Mouse (Mus musculus): ENCODE measurements around the gene Polr2c. TPM values are rescaled to one million over a fixed set of nuclear protein-coding genes. Genes with fewer than 3 reads are reported as not detected.
"Not testable (repeated sequence)": the region's sequence is repeated elsewhere in the genome, so short reads cannot be mapped to it uniquely, and the experiment has no call there.

Gene Polr2c
- polyA plus RNA-seq, 1 experiment from 2014 or later: 111 TPM

DNA sequence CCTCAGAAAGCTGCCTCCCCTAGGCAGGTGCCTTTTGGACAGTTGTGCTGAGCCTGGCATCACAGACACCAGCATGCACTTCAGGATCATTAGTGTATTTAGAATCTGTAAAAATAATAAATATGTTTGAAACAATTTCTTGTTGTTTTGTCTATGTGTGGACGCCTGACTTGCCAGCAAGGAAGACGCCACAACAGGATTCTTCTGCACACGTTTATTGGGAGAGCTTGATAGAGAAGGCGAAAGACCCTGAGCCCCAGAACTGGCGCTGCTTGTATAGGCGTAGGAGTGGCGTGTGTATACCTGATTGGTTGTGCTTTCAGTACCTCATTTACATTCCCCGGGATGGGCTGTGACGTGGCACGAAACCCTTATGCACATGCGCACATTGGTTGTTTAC is 2.5 kb upstream of the Polr2c start:
- H3K4me2 ChIP-seq; H3K4me3 ChIP-seq; H3K27me3 ChIP-seq; H3K9me3 ChIP-seq; H3K9ac ChIP-seq; H3K27ac ChIP-seq (replicated peaks); ATAC-seq (ENCODE audit: low FRiP score, low read depth): not testable (repeated sequence)
- Histone ChIP-seq H3K4me1 (replicated peaks) (peaks cover 19% of the 10 kb centered on the region), H3K36me3 (peaks cover 43% of the 10 kb centered on the region)
- WGBS: 90% methylated on average over 11 of the region's 11 CpGs

DNA sequence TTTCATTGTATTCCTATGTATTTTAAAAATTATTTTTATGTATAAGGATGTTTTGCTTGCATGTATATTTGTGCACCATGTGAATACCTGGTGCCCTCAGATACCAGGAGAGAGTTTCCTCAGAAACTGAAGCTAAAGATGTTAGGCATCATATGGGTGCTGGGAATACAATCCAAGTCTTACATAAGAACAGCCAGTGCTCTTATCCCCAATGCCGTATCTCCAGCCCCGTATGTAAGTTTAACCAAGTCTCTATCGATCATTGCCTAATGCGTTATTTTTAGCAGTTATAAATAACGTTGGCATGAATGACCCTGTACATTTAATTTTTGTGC is 272 bp upstream of the Polr2c start:
- Histone ChIP-seq H3K9me3 (no peaks in the 10 kb centered on the region), H3K4me3 (peak overlapping the region; percentile 93; the same call in 1 of the 2 replicates), H3K36me3 (peaks cover 30% of the 10 kb centered on the region), H3K27me3 (no peaks in the 10 kb centered on the region), H3K4me2 (peak overlapping the region; percentile 33), H3K4me1 (replicated peaks) (peaks cover 19% of the 10 kb centered on the region), H3K27ac (replicated peaks) (no peak overlapping the region), H3K9ac (peak overlapping the region; percentile 97)
- ATAC-seq (ENCODE audit: low FRiP score, low read depth): peak; percentile 20; the same call in 1 of the 2 replicates
- WGBS: 27% methylated on average over 5 of the region's 5 CpGs

DNA sequence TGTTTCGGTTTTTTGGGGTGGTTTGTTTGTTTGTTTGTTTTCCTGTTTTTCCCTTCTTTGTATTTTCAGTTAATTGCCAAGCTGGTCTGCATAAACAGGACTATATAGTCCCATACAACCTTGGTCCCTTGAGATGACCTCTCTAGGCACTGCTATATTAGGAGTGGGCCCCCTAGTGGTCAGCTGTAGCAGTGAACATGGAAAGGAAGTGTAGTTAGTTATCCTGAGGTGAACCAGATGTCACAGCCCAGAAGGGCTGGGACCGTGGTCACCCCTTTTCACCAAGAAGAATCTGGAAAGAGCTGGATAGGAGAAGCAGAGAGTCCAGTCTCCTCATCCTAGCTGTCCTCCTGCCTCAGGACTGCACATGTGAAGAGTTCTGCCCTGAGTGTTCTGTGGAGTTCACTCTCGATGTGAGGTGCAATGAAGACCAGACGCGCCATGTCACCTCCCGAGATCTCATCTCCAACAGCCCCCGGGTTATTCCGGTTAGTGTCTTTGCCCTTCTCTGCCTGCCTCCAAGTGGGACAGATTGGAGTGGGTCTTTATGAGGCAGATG is 4.2 kb downstream of the Polr2c start:
- H3K27me3 ChIP-seq: no peaks in the 10 kb centered on the region
- peaks cover 48% of the 10 kb centered on the region for H3K36me3 ChIP-seq
- no peak overlapping the region for H3K9ac ChIP-seq
- no peaks in the 10 kb centered on the region for H3K9me3 ChIP-seq
- no peak overlapping the region for H3K4me2 ChIP-seq
- H3K4me1 ChIP-seq (replicated peaks): peaks cover 19% of the 10 kb centered on the region
- no peak overlapping the region for H3K4me3 ChIP-seq
- WGBS: 75% methylated on average over 8 of the region's 8 CpGs
- ATAC-seq (ENCODE audit: low FRiP score, low read depth): no peak
- no peak overlapping the region for H3K27ac ChIP-seq (replicated peaks)

DNA sequence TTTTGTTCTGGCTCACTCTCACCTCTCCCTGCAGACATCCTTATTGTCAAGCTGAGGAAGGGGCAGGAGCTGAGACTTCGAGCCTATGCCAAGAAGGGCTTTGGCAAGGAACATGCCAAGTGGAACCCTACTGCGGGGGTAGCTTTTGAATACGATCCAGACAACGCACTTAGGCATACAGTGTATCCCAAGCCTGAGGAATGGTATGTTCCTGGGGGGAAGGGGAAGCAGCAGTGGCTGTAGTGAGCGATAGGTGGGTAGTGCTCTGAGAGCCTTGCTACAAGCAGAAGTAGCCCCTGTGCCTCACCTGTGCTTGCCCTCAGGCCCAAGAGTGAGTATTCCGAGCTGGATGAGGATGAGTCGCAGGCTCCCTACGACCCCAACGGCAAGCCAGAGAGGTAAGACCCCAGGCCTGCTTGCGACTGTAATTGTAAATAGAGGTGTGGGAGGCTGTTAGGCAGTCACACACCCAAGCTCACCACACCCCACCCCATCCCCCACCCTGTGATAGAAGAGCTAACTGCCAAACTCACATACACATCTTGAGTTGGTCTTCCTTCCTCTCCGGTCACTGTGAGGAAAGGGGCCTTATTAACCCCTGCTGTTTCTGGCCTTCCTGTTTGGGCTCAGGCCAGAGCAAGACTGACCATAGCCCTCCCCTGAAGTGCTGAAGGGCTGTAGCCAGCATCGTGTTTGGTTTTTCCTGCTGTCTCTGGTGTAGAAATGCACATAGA is 5.4 kb downstream of the Polr2c start:
- H3K4me3 ChIP-seq: no peak overlapping the region
- H3K4me1 ChIP-seq (replicated peaks): peaks cover 19% of the 10 kb centered on the region
- no peak for ATAC-seq (ENCODE audit: low FRiP score, low read depth)
- H3K36me3 ChIP-seq: peaks cover 51% of the 10 kb centered on the region
- no peak overlapping the region for H3K9ac ChIP-seq
- 90% methylated on average over 12 of the region's 12 CpGs for WGBS
- H3K27ac ChIP-seq (replicated peaks): no peak overlapping the region
- no peak overlapping the region for H3K4me2 ChIP-seq
- H3K9me3 ChIP-seq: no peaks in the 10 kb centered on the region
- H3K27me3 ChIP-seq: no peaks in the 10 kb centered on the region

DNA sequence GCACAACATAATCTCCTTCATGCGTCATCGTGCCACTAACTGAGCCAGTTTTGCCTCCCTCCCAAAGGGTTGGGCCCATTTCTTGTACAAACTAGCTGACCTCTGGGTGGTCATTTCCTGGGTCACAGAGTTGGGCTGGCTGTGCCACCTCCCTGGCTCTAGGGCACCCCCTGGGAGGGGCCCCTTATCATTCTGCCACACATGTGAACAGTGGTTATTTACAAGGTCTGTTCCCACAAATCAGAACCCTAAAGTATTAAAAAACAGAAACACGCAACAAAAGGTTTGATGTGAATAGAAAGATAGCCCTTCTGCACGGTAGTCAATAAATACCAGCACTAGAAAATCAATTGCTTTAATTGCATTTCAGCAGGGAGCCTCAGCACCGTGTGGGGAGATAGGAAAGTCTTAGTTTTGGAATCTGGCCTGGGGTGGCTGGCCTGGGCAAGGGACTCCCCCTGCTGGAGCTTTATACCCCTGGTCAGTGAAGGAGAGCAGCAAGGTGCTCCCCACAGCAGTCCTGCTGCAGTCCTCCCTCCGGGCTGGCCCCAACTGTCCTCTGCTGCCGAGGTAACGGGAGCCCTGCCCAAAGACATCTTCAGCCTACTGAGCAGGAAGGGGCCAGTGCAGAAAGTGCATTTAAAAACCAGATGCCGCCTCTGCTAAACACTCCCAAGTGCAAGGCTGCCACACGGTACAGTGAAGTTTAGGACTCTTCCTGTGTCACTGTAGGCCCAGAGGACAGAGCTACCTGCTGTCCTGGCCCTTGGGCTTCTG is 6.8 kb downstream of the Polr2c start:
- H3K4me3 ChIP-seq: no peak overlapping the region
- 70% methylated on average over 10 of the region's 10 CpGs for WGBS
- H3K4me2 ChIP-seq: no peak overlapping the region
- H3K9me3 ChIP-seq: no peaks in the 10 kb centered on the region
- H3K9ac ChIP-seq: no peak overlapping the region
- peaks cover 51% of the 10 kb centered on the region for H3K36me3 ChIP-seq
- H3K4me1 ChIP-seq (replicated peaks): peaks cover 21% of the 10 kb centered on the region
- H3K27ac ChIP-seq (replicated peaks): no peak overlapping the region
- H3K27me3 ChIP-seq: no peaks in the 10 kb centered on the region
- ATAC-seq (ENCODE audit: low FRiP score, low read depth): no peak

DNA sequence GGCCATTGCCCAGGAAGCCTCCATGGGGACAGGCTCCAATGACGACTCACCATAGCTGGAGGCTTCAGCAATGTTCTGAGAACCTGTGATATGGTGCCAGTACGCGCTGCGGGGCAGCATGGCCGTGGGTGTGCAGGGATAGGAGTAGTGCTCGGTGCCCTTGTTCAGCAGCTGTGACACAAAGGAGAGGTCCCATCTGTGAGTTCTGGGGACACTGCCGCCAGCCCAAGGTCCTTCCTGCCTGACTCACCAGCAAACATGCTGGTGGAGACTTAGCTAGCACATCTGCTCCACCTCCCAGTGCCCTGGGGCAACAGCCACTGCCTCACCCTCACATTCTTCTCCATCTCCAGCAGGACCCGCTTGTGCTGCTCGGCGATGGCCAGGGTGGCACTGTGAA is 8.0 kb downstream of the Polr2c start:
- WGBS: 69% methylated on average over 10 of the region's 10 CpGs
- Histone ChIP-seq H3K4me3 (no peak overlapping the region), H3K27me3 (no peaks in the 10 kb centered on the region), H3K4me1 (replicated peaks) (peaks cover 25% of the 10 kb centered on the region), H3K9ac (no peak overlapping the region), H3K36me3 (peaks cover 47% of the 10 kb centered on the region), H3K4me2 (no peak overlapping the region), H3K27ac (replicated peaks) (no peak overlapping the region), H3K9me3 (no peaks in the 10 kb centered on the region)
- no peak for ATAC-seq (ENCODE audit: low FRiP score, low read depth)

DNA sequence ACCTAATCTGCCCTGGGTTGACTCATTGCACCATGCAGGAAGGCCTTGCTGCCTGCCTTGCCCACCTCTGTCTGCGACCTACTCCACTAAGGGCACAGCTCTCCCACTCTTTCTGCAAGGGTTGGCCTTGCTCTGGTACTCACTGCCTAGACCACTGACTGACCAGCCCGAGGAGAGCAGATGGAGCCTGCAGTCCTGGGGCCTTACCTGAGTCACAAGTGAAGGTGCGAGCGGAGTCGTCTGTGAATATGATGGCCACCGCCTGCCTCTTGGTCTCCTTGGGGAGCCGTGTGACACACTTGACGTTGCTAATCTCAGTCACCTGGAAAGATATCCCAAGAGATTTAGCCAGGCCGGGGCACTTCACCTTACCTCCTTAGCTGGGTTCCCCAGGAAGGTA is 9.7 kb downstream of the Polr2c start:
- H3K9ac ChIP-seq: no peak overlapping the region
- H3K4me3 ChIP-seq: no peak overlapping the region
- H3K9me3 ChIP-seq: no peaks in the 10 kb centered on the region
- no peak for ATAC-seq (ENCODE audit: low FRiP score, low read depth)
- peaks cover 42% of the 10 kb centered on the region for H3K36me3 ChIP-seq
- 89% methylated on average over 9 of the region's 9 CpGs for WGBS
- H3K27ac ChIP-seq (replicated peaks): no peak overlapping the region
- H3K27me3 ChIP-seq: no peaks in the 10 kb centered on the region
- peaks cover 34% of the 10 kb centered on the region for H3K4me1 ChIP-seq (replicated peaks)
- H3K4me2 ChIP-seq: no peak overlapping the region

DNA sequence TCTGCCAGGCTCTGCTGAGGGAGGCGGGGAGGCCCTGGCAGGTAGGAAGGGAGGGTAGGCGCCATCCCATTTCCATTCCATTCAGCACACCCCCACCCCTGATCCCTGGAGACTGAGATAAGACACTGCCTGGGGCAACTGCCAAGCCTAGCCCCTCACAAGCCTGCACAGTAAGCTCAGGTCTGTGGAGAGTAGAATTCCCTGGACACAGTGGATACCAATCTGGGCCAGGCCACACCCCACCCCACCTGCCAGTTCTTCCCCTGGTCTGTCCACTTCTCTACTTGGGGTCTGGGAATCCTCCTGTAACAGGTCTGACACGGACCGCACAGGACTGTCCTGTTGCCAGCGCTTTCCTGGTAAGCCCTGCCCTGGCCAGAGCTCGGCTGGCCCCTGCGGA is 11.9 kb downstream of the Polr2c start:
- Histone ChIP-seq H3K9me3 (no peaks in the 10 kb centered on the region), H3K27ac (replicated peaks) (no peak overlapping the region), H3K36me3 (peaks cover 25% of the 10 kb centered on the region), H3K4me1 (replicated peaks) (peaks cover 43% of the 10 kb centered on the region), H3K4me3 (peak overlapping the region; percentile 68), H3K9ac (peak overlapping the region; percentile 73), H3K4me2 (peak overlapping the region; percentile 73), H3K27me3 (peaks cover 3% of the 10 kb centered on the region; the same call in 1 of the 2 replicates)
- 57% methylated on average over 7 of the region's 7 CpGs for WGBS
- ATAC-seq (ENCODE audit: low FRiP score, low read depth): no peak

DNA sequence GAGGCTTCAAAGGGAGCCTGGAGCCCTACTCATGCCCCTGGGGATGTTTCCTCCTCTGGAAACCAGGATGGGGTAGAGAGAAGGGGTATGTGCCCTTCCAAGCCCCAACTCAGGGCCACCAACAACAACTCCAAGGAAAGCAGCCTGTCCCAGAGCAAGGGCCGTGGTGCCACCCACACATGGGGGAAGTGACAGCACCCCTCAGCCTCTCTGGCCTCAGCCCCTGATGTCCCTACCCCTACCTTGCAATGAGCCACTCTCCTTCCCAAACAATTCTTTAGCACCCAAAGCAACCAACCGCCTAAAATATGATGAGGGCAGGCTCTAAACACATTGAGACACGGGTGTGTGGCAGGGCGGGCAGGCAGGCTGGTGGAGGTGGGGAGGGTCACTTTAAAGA is 12.8 kb downstream of the Polr2c start:
- 12% methylated on average over 4 of the region's 4 CpGs for WGBS
- Histone ChIP-seq H3K4me1 (replicated peaks) (peaks cover 51% of the 10 kb centered on the region), H3K36me3 (peaks cover 17% of the 10 kb centered on the region), H3K27ac (replicated peaks) (peak overlapping the region; percentile 82), H3K27me3 (peaks cover 12% of the 10 kb centered on the region; the same call in 1 of the 2 replicates), H3K9me3 (no peaks in the 10 kb centered on the region), H3K4me3 (peak overlapping the region; percentile 68), H3K4me2 (peak overlapping the region; percentile 73), H3K9ac (peak overlapping the region; percentile 73)
- no peak for ATAC-seq (ENCODE audit: low FRiP score, low read depth)

DNA sequence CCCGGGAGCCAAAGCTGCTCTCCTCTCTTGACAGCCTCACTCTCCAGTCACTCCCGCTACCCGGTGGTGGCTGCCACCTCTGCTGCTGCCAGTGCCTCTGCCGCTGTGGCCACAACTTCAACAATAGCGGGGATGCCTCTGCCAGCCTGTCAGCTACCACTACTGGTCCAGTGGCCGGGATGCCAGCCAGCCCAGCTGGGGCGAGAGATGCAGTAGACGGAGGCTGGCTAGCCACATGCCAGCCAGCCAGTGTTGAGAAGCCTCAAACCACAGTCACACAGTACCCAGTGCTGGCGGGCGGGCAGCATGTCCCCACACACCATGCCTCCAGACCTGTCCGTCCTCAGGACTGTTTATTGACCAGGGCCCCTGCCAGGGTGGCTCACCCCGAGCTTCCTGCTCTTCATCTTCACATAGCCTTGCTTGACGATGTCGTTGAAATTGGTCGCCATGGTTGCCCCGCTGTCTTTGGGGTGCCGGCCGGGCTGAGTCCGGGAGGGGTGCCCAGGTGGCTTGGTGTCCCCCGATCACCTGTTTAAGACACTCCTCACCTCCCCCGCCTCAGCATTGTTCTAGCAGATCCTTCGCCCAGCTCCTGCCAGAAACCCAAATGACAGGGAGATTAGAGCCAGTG is 13.3 kb downstream of the Polr2c start:
- Histone ChIP-seq H3K27me3 (peaks cover 13% of the 10 kb centered on the region; the same call in 1 of the 2 replicates), H3K9ac (peak overlapping the region; percentile 73), H3K36me3 (peaks cover 11% of the 10 kb centered on the region), H3K4me3 (peak overlapping the region; percentile 68), H3K27ac (replicated peaks) (peak overlapping the region; percentile 82), H3K4me1 (replicated peaks) (peaks cover 57% of the 10 kb centered on the region), H3K9me3 (no peaks in the 10 kb centered on the region), H3K4me2 (peak overlapping the region; percentile 73)
- peak; percentile 63 for ATAC-seq (ENCODE audit: low FRiP score, low read depth)
- WGBS: 1% methylated on average over 22 of the region's 22 CpGs

DNA sequence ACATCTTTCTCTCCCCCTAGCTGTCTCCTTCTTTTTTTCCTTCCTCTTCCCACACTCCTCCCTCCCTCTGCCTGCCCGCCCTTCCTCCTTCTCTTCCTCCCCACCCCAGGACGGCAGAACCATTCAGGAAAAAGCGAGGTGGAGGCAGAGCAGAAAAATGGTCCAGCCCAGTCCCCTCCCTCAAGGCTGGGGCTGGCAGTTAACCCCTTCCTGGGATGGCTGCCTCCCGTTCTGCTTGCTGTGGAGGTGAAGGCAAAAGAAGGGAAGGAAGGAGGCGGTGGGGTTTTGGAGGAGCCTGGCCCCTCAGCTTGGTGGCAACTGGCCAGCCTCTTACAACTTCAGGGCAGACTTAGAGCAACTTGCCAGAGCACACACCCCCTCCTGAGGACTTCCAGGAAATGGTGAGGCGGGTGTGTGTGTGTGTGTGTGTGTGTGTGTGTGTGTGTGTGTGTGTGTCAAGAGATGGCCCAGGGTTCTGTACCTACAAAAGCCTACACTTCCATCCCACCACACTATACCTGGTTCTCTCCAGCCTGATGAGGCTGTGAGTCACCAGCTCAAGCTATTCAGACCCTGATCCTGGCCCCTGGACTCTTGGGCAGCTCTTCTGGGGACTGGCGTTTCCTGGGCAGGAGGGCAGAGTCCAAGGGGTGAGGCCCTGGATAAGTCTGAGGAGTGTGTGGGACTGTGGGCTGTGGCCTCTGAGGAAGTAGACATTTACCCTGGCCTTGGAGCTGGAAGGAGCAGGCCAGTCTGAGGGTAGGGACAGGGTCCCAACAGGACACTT is 14.1 kb downstream of the Polr2c start:
- peak overlapping the region; percentile 73 for H3K9ac ChIP-seq
- H3K4me1 ChIP-seq (replicated peaks): peaks cover 64% of the 10 kb centered on the region
- ATAC-seq (ENCODE audit: low FRiP score, low read depth): peak; percentile 82
- WGBS: 7% methylated on average over 7 of the region's 7 CpGs
- H3K9me3 ChIP-seq: no peaks in the 10 kb centered on the region
- peaks cover 4% of the 10 kb centered on the region for H3K36me3 ChIP-seq
- H3K27me3 ChIP-seq: peaks cover 13% of the 10 kb centered on the region; the same call in 1 of the 2 replicates
- H3K27ac ChIP-seq (replicated peaks): peak overlapping the region; percentile 82
- peak overlapping the region; percentile 68 for H3K4me3 ChIP-seq
- peak overlapping the region; percentile 73 for H3K4me2 ChIP-seq

Data from hindbrain, embryonic 15.5 days (tissue).